Mouse (Mus musculus): ENCODE results near the gene Syt3. TPM values are rescaled to one million over a fixed set of nuclear protein-coding genes. Genes with fewer than 3 reads are reported as not detected.

The Syt3 gene
- polyA plus RNA-seq, 3 experiments from 2014 or later: not detected

DNA sequence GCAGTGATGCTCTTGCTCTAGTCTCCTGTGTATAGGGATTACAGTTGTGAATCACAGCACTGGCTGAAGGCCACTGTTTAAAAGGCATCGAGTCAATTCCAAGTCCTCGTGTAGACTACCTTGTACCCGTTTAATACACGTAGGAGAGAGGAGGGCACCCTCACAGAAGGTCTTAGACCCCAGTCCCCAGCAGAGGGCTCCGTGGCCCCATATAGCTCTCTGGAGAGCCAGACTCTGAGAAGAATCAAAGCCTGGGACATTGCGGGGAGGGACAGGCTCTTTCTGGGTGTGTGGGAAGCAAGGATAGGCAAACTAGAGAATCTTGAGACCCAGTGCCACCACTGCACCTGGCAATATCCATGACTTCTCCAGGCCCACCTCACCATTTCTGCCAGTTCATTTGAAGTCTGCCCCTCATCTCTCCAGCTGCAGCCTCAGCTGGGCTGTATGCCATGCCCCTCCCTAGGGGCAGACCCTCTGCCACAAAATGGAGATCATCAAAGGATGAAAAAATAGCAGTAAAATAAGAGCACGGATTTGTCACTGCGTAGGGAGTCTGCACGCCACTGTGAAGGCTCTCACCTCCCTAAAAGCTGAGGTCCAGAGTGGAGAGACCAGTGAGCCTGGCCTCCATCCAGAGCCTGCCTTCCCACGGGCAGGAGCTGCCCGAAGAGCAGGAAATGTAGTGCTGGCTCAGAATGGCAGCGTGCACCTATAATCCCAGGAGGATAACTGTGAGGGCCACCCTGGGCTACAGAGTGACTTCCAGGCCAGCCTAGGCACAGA lies 62.4 kb downstream of the Syt3 start:
- no peak for ATAC-seq

Other genes with a start within 250 kb of the Syt3 start
- gene Klk1b16, start 247.3 kb upstream of the Syt3 start, polyA plus RNA-seq (2017; shearing (Covaris generic)): not detected
- not detected for gene Klk1b24, start 195.9 kb upstream of the Syt3 start, polyA plus RNA-seq (2017; shearing (Covaris generic))
- not detected for gene Klk1b3, start 185.9 kb upstream of the Syt3 start, polyA plus RNA-seq (2017; shearing (Covaris generic))
- not detected for gene Klk1b4, start 176.7 kb upstream of the Syt3 start, polyA plus RNA-seq (2017; shearing (Covaris generic))
- gene Klk1b5, start 168.2 kb upstream of the Syt3 start, polyA plus RNA-seq (2017; shearing (Covaris generic)): not detected
- gene Klk1, start 158.7 kb upstream of the Syt3 start, polyA plus RNA-seq (2017; shearing (Covaris generic)): under 1 TPM in 1 of 3 experiments, not detected in 2; 0.44 TPM
- gene Gm36864, start 147.9 kb upstream of the Syt3 start, polyA plus RNA-seq (2017; shearing (Covaris generic)): under 1 TPM in 1 of 3 experiments, not detected in 2; 0.38 TPM
- gene 1700028J19Rik, start 137.4 kb upstream of the Syt3 start, polyA plus RNA-seq (2017; shearing (Covaris generic)): 1 to 10 TPM; 1.3 to 2.5 (median 1.6) TPM
- 100 to 1,000 TPM in 1 of 3 experiments, 10 to 100 TPM in 2; 47.7 to 133 (median 97.4) TPM for gene 2410002F23Rik, start 137.4 kb upstream of the Syt3 start, polyA plus RNA-seq (2017; shearing (Covaris generic))
- gene Acp4, start 126.7 kb upstream of the Syt3 start, polyA plus RNA-seq (2017; shearing (Covaris generic)): not detected
- gene Gm15517, start 122.7 kb upstream of the Syt3 start, polyA plus RNA-seq (2017; shearing (Covaris generic)): not detected
- under 1 TPM; 0.28 to 0.62 (median 0.34) TPM for gene Clec11a, start 77.2 kb upstream of the Syt3 start, polyA plus RNA-seq (2017; shearing (Covaris generic))
- under 1 TPM; 0.15 to 0.62 (median 0.20) TPM for gene Shank1, start 73.8 kb upstream of the Syt3 start, polyA plus RNA-seq (2017; shearing (Covaris generic))
- not detected for gene 1700008O03Rik, start 1.7 kb downstream of the Syt3 start, polyA plus RNA-seq (2017; shearing (Covaris generic))
- gene Lrrc4b, start 44.9 kb downstream of the Syt3 start, polyA plus RNA-seq (2017; shearing (Covaris generic)): not detected
- gene Aspdh, start 81.3 kb downstream of the Syt3 start, polyA plus RNA-seq (2017; shearing (Covaris generic)): not detected
- gene Josd2, start 83.9 kb downstream of the Syt3 start, polyA plus RNA-seq (2017; shearing (Covaris generic)): 10 to 100 TPM; 46.9 to 62.6 (median 47.0) TPM
- 10 to 100 TPM; 21.0 to 22.5 (median 22.3) TPM for gene Emc10, start 112.4 kb downstream of the Syt3 start, polyA plus RNA-seq (2017; shearing (Covaris generic))
- gene Fam71e1, start 112.5 kb downstream of the Syt3 start, polyA plus RNA-seq (2017; shearing (Covaris generic)): 1 to 10 TPM; 2.7 to 5.2 (median 3.9) TPM
- not detected for gene Mybpc2, start 140.6 kb downstream of the Syt3 start, polyA plus RNA-seq (2017; shearing (Covaris generic))
- gene Spib, start 148.0 kb downstream of the Syt3 start, polyA plus RNA-seq (2017; shearing (Covaris generic)): 1 to 10 TPM in 1 of 3 experiments, under 1 TPM in 2; 0.17 to 2.1 (median 0.86) TPM
- 10 to 100 TPM; 21.0 to 32.4 (median 21.4) TPM for gene Pold1, start 164.7 kb downstream of the Syt3 start, polyA plus RNA-seq (2017; shearing (Covaris generic))
- 10 to 100 TPM; 43.0 to 52.2 (median 49.9) TPM for gene Nr1h2, start 169.8 kb downstream of the Syt3 start, polyA plus RNA-seq (2017; shearing (Covaris generic))
- 1 to 10 TPM; 1.3 to 7.7 (median 3.2) TPM for gene Napsa, start 188.3 kb downstream of the Syt3 start, polyA plus RNA-seq (2017; shearing (Covaris generic))
- not detected for gene Kcnc3, start 206.6 kb downstream of the Syt3 start, polyA plus RNA-seq (2017; shearing (Covaris generic))